Mouse (Mus musculus) forebrain, embryonic 13.5 days (tissue): ENCODE measurements at regions not wholly inside any gene's neighbourhood (a gene's known extent, or its start where the extent isn't known, plus 50 kb on each side); places are given as distances from the start of the nearest gene placed in this dataset.

Experiments
- ATAC-seq: fragments of 200-750 bp; cut with Nextera tagmentation; 2 replicates; pipeline ENCODE4 v1.8.0; 2017
- H3K27ac ChIP-seq: fragments of 300-500 bp; sonication (generic); 2 replicates; pipeline ENCODE4 v1.5.1; 2015; ENCODE audit warnings: inconsistent platforms, mild to moderate bottlenecking, moderate library complexity
- H3K27me3 ChIP-seq: fragments of 300-500 bp; sonication (generic); 2 replicates; pipeline ENCODE4 v1.6.1; 2015; ENCODE audit warnings: mild to moderate bottlenecking, inconsistent platforms
- H3K36me3 ChIP-seq: fragments of 300-500 bp; sonication (generic); 2 replicates; pipeline ENCODE4 v1.6.1; 2015; ENCODE audit warnings: mild to moderate bottlenecking, inconsistent platforms; ENCODE audit not compliant: poor library complexity, severe bottlenecking
- H3K4me1 ChIP-seq: fragments of 300-500 bp; sonication (generic); 2 replicates; pipeline ENCODE4 v1.6.1; 2015; ENCODE audit warnings: inconsistent platforms
- H3K4me2 ChIP-seq: fragments of 300-500 bp; sonication (generic); 2 replicates; pipeline ENCODE4 v1.6.1; 2015; ENCODE audit warnings: inconsistent platforms, mild to moderate bottlenecking, moderate library complexity
- H3K4me3 ChIP-seq: fragments of 300-500 bp; sonication (generic); 2 replicates; pipeline ENCODE4 v1.5.1; 2015; ENCODE audit warnings: mild to moderate bottlenecking, inconsistent platforms
- H3K9ac ChIP-seq: fragments of 300-500 bp; sonication (generic); 2 replicates; pipeline ENCODE4 v1.6.1; 2015; ENCODE audit warnings: mild to moderate bottlenecking, inconsistent platforms
- H3K9me3 ChIP-seq: fragments of 300-500 bp; sonication (generic); replicated peaks from 2 replicates; pipeline ENCODE4 v1.6.1; 2016; ENCODE audit warnings: inconsistent platforms
- WGBS: fragments of 180-500 bp; shearing (Covaris S2); methylation state at CpG from one replicate; pipeline ENCODE4 v1.1.7; 2015; 5-methylcytosine and 5-hydroxymethylcytosine counted together

GRCm38 (mm10) chr1:186312698-186313097, 195.6 kb upstream of the Lyplal1 start:
- 85% methylated on average over 9 of the region's 9 CpGs for WGBS
- H3K4me3 ChIP-seq, result no peak overlapping the region
- ATAC-seq, result no peak
- H3K4me1 ChIP-seq, result no peaks in the 10 kb centered on the region
- no peak overlapping the region for H3K9ac ChIP-seq
- no peaks in the 10 kb centered on the region for H3K9me3 ChIP-seq
- no peak overlapping the region for H3K27ac ChIP-seq
- no peak overlapping the region for H3K4me2 ChIP-seq
- no peaks in the 10 kb centered on the region for H3K36me3 ChIP-seq
- H3K27me3 ChIP-seq, result no peaks in the 10 kb centered on the region

GRCm38 (mm10) chr1:186312008-186312407, 194.9 kb upstream of the Lyplal1 start:
- no peak overlapping the region for H3K9ac ChIP-seq
- WGBS, result 86% methylated on average over 7 of the region's 7 CpGs
- ATAC-seq, result no peak

GRCm38 (mm10) chr1:186307627-186308026, 190.5 kb upstream of the Lyplal1 start:
- 84% methylated on average over 6 of the region's 6 CpGs for WGBS
- no peak overlapping the region for H3K9ac ChIP-seq
- no peaks in the 10 kb centered on the region for H3K27me3 ChIP-seq
- H3K4me1 ChIP-seq, result no peaks in the 10 kb centered on the region
- no peak overlapping the region for H3K4me2 ChIP-seq
- no peaks in the 10 kb centered on the region for H3K9me3 ChIP-seq
- ATAC-seq, result no peak
- H3K36me3 ChIP-seq, result no peaks in the 10 kb centered on the region
- no peak overlapping the region for H3K27ac ChIP-seq
- H3K4me3 ChIP-seq, result no peak overlapping the region

More at GRCm38 (mm10) chr1:186312008-186312407, 194.9 kb upstream of the Lyplal1 start:
- H3K27me3 ChIP-seq, result no peaks in the 10 kb centered on the region
- no peaks in the 10 kb centered on the region for H3K9me3 ChIP-seq
- no peak overlapping the region for H3K4me2 ChIP-seq
- no peak overlapping the region for H3K27ac ChIP-seq
- H3K36me3 ChIP-seq, result no peaks in the 10 kb centered on the region
- no peak overlapping the region for H3K4me3 ChIP-seq
- no peaks in the 10 kb centered on the region for H3K4me1 ChIP-seq

- H3K9ac ChIP-seq, result no peak overlapping the region
- no peak for ATAC-seq
- H3K4me1 ChIP-seq, result no peaks in the 10 kb centered on the region
- 86% methylated on average over 7 of the region's 7 CpGs for WGBS
- no peaks in the 10 kb centered on the region for H3K9me3 ChIP-seq
- no peak overlapping the region for H3K4me2 ChIP-seq
- no peaks in the 10 kb centered on the region for H3K27me3 ChIP-seq
- no peak overlapping the region for H3K27ac ChIP-seq
- no peak overlapping the region for H3K4me3 ChIP-seq
- H3K36me3 ChIP-seq, result no peaks in the 10 kb centered on the region
Observed at GRCm38 (mm10) chr1:186297464-186297863, 180.4 kb upstream of the Lyplal1 start.

- 71% methylated on average over 2 of the region's 2 CpGs for WGBS
- no peaks in the 10 kb centered on the region for H3K4me1 ChIP-seq
- no peaks in the 10 kb centered on the region for H3K9me3 ChIP-seq
- no peak overlapping the region for H3K9ac ChIP-seq
- H3K4me2 ChIP-seq, result no peak overlapping the region
- no peak for ATAC-seq
- H3K27ac ChIP-seq, result no peak overlapping the region
- H3K4me3 ChIP-seq, result no peak overlapping the region
- no peaks in the 10 kb centered on the region for H3K36me3 ChIP-seq
- no peaks in the 10 kb centered on the region for H3K27me3 ChIP-seq
Observed at GRCm38 (mm10) chr1:186295201-186295600, 178.1 kb upstream of the Lyplal1 start.

- Histone ChIP-seq H3K9me3 (no peaks in the 10 kb centered on the region), H3K36me3 (no peaks in the 10 kb centered on the region), H3K4me1 (no peaks in the 10 kb centered on the region), H3K9ac (no peak overlapping the region), H3K4me2 (no peak overlapping the region), H3K4me3 (no peak overlapping the region), H3K27ac (no peak overlapping the region), H3K27me3 (no peaks in the 10 kb centered on the region)
- 85% methylated on average over 2 of the region's 2 CpGs for WGBS
- ATAC-seq, result no peak
Observed at GRCm38 (mm10) chr1:186294635-186295034, 177.5 kb upstream of the Lyplal1 start.

- Histone ChIP-seq H3K4me2 (no peak overlapping the region), H3K4me1 (no peaks in the 10 kb centered on the region), H3K9me3 (no peaks in the 10 kb centered on the region), H3K4me3 (no peak overlapping the region), H3K9ac (no peak overlapping the region), H3K36me3 (no peaks in the 10 kb centered on the region), H3K27ac (no peak overlapping the region), H3K27me3 (no peaks in the 10 kb centered on the region)
- 91% methylated on average over 2 of the region's 2 CpGs for WGBS
- no peak for ATAC-seq
Observed at GRCm38 (mm10) chr1:186289117-186289516, 172.0 kb upstream of the Lyplal1 start.

GRCm38 (mm10) chr1:186287831-186288230, 170.7 kb upstream of the Lyplal1 start:
- Histone ChIP-seq H3K27me3 (no peaks in the 10 kb centered on the region), H3K9ac (no peak overlapping the region), H3K4me2 (no peak overlapping the region), H3K4me3 (no peak overlapping the region), H3K4me1 (no peaks in the 10 kb centered on the region), H3K36me3 (no peaks in the 10 kb centered on the region), H3K27ac (no peak overlapping the region), H3K9me3 (no peaks in the 10 kb centered on the region)
- no peak for ATAC-seq
- 89% methylated on average over 8 of the region's 8 CpGs for WGBS

GRCm38 (mm10) chr1:186286401-186286800, 169.3 kb upstream of the Lyplal1 start:
- no peak for ATAC-seq
- H3K4me1 ChIP-seq, result no peaks in the 10 kb centered on the region
- H3K4me2 ChIP-seq, result no peak overlapping the region
- no peak overlapping the region for H3K27ac ChIP-seq
- H3K9ac ChIP-seq, result no peak overlapping the region
- no peaks in the 10 kb centered on the region for H3K27me3 ChIP-seq
- 8% methylated on average over 4 of the region's 4 CpGs for WGBS
- no peaks in the 10 kb centered on the region for H3K36me3 ChIP-seq
- H3K9me3 ChIP-seq, result no peaks in the 10 kb centered on the region
- no peak overlapping the region for H3K4me3 ChIP-seq

- Histone ChIP-seq H3K9ac (peak overlapping the region; percentile 18; the same call in 1 of the 2 replicates), H3K36me3 (no peaks in the 10 kb centered on the region), H3K27ac (no peak overlapping the region), H3K4me3 (peak overlapping the region; percentile 28), H3K4me1 (peaks cover 15% of the 10 kb centered on the region), H3K27me3 (0 out of 2 replicates have a peak, but pooled peaks cover 3% of the 10 kb centered on the region), H3K4me2 (peak overlapping the region; percentile 54), H3K9me3 (no peaks in the 10 kb centered on the region)
- peak; percentile 88 for ATAC-seq
- WGBS, result 19% methylated on average over 11 of the region's 11 CpGs
Observed at GRCm38 (mm10) chr1:186277981-186278634, 161.0 kb upstream of the Lyplal1 start.

- H3K4me1 ChIP-seq, result no peaks in the 10 kb centered on the region
- H3K9ac ChIP-seq, result no peak overlapping the region
- H3K27me3 ChIP-seq, result no peaks in the 10 kb centered on the region
- H3K4me3 ChIP-seq, result no peak overlapping the region
- ATAC-seq, result no peak
- no peaks in the 10 kb centered on the region for H3K36me3 ChIP-seq
- 0 out of 2 replicates have a peak, but pooled peaks cover under 1% of the 10 kb centered on the region for H3K9me3 ChIP-seq
- no peak overlapping the region for H3K4me2 ChIP-seq
- WGBS, result 45% methylated on average over 2 of the region's 2 CpGs
- H3K27ac ChIP-seq, result no peak overlapping the region
Observed at GRCm38 (mm10) chr1:186271436-186271835, 154.3 kb upstream of the Lyplal1 start.

GRCm38 (mm10) chr1:186267317-186267716, 150.2 kb upstream of the Lyplal1 start:
- Histone ChIP-seq H3K4me2 (no peak overlapping the region), H3K27ac (no peak overlapping the region), H3K9me3 (0 out of 2 replicates have a peak, but pooled peaks cover 3% of the 10 kb centered on the region), H3K4me3 (no peak overlapping the region), H3K27me3 (no peaks in the 10 kb centered on the region), H3K4me1 (peaks cover 8% of the 10 kb centered on the region; the same call in 1 of the 2 replicates), H3K36me3 (no peaks in the 10 kb centered on the region), H3K9ac (no peak overlapping the region)
- no peak for ATAC-seq
- WGBS, result 38% methylated on average over 2 of the region's 2 CpGs

GRCm38 (mm10) chr1:186264639-186265038, 147.5 kb upstream of the Lyplal1 start:
- no peak overlapping the region for H3K9ac ChIP-seq
- H3K4me2 ChIP-seq, result no peak overlapping the region
- H3K4me1 ChIP-seq, result peaks cover 18% of the 10 kb centered on the region
- H3K9me3 ChIP-seq, result 0 out of 2 replicates have a peak, but pooled peaks cover 3% of the 10 kb centered on the region
- H3K27ac ChIP-seq, result peak overlapping the region; percentile 35
- no peaks in the 10 kb centered on the region for H3K36me3 ChIP-seq
- no peak overlapping the region for H3K4me3 ChIP-seq
- no peak for ATAC-seq
- no peaks in the 10 kb centered on the region for H3K27me3 ChIP-seq
- WGBS, result 42% methylated on average over 3 of the region's 3 CpGs
